10 mouse cellular contexts compared by ENCODE assay signal in the genomic region with DNA sequence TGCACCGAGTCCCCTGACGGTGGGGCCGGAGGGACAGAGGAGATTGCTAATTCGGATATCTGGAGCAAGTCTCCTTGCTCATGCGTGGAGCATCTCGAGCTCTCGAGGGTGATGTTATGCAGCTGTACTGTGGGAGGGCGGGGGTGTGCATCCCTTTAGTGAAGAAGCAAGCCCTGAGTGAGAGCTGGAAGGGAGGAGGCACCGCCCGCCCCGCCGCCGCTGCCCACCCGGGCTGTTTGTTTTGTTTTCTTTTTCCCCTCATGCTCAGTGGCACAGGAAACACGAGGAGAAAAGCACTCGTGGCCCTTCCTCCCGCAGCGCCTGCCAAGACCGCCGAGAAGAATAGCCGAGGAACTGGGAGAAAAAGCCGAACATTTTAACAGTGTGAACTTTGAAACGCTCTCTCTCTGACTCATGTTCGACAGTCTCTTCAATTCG. TPM values are rescaled to one million over a fixed set of nuclear protein-coding genes. Genes with fewer than 3 reads are reported as not detected.
DNase-seq lines count a peak whose midpoint lies in the region; ATAC-seq lines count a peak whose summit lies in the region.
"Had no signal": no experiment of that assay in that cellular context is flagged by ENCODE, and none has a peak within 500 bp of the region (broad histone marks: within the 10 kb centered on the region; RNA-seq: fewer than 3 reads in every experiment).

No protein-coding gene starts in this region.

- ATAC-seq in forebrain, embryonic 16.5 days = no peak

- H3K4me3 ChIP-seq in forebrain, embryonic 16.5 days (replicated peaks; ENCODE audit: low read length) = no peak overlapping the region
- H3K4me3 ChIP-seq: myocyte had no signal

- H3K9ac ChIP-seq in forebrain, embryonic 16.5 days (replicated peaks; ENCODE audit: low read depth, low read length) = no peak overlapping the region

- H3K27ac ChIP-seq in forebrain, embryonic 16.5 days (ENCODE audit: low read length) = no peak overlapping the region

- 29% methylated on average over 25 of the region's 25 CpGs for WGBS in forebrain, embryonic 16.5 days

- no peaks in the 10 kb centered on the region for H3K36me3 ChIP-seq in forebrain, embryonic 16.5 days (ENCODE audit: control insufficient read depth, insufficient read depth)
- H3K36me3 ChIP-seq: G1E had no signal

- H3K9me3 ChIP-seq in forebrain, embryonic 16.5 days (ENCODE audit: control insufficient read depth, low read length) = no peaks in the 10 kb centered on the region
- H3K9me3 ChIP-seq: G1E had no signal

- H3K4me1 ChIP-seq in forebrain, embryonic 16.5 days (replicated peaks; ENCODE audit: control insufficient read depth, insufficient read depth, low read length) = peaks cover 35% of the 10 kb centered on the region

- H3K27me3 ChIP-seq in forebrain, embryonic 16.5 days (replicated peaks; ENCODE audit: control insufficient read depth, insufficient read depth, low read length) = no peaks in the 10 kb centered on the region

- H3K4me2 ChIP-seq in forebrain, embryonic 16.5 days (ENCODE audit: low read length) = peak overlapping the region; percentile 27

- peak; percentile 22 for DNase-seq in gastrocnemius, adult 18-20 months (ENCODE audit: low spot score)
- no peak for DNase-seq in gastrocnemius, postnatal 4 days (ENCODE audit: low spot score in 2 of 2)
- peak; percentile 51 to 57 for DNase-seq in CD8-positive naive resting alpha-beta T cell, adult 2 months (ENCODE audit: low read depth in 2 of 2, low spot score in 2 of 2)
- DNase-seq in heart, postnatal 4 days = peak; percentile 64
- peak; percentile 83 to 86 for DNase-seq in left cerebral cortex, adult 18-20 months (ENCODE audit: low spot score in 2 of 2)
- peak; percentile 71 to 73 for DNase-seq in right cerebral cortex, postnatal 10 days (ENCODE audit: low spot score in 2 of 2)
- no peak for DNase-seq in adipocyte (ENCODE audit: low spot score)

RNA-seq across cellular contexts. Expression of gene Ppp1r16b, which starts 22.6 kb away (rescaled TPM):
- 1 to 10 TPM; 2.3 to 4.4 TPM for total RNA-seq in gastrocnemius, adult 18-20 months (2021)
- 1 to 10 TPM; 8.3 to 9.1 TPM for total RNA-seq in gastrocnemius, postnatal 4 days (2021)
- 30.3 and 33.3 TPM in 2 replicates for polyA plus RNA-seq in forebrain, embryonic 16.5 days (2015; fragmentation: Nextera tagmentation; extraction: Ambion mirVana)
- 10 to 100 TPM; 13.8 to 14.2 TPM for total RNA-seq in heart, postnatal 4 days (2021)
- total RNA-seq in left cerebral cortex, adult 18-20 months (2021) = 100 to 1,000 TPM; 124 to 132 TPM
- polyA plus RNA-seq: G1E had no signal

Comparison
In these comparisons a context has a peak if more than half of its experiments do, and no peak if none do; other contexts are left out.
1. DNase-seq: peak in gastrocnemius, adult 18-20 months (single experiment), CD8-positive naive resting alpha-beta T cell, adult 2 months (2 of 2), heart, postnatal 4 days (single experiment), left cerebral cortex, adult 18-20 months (2 of 2) and right cerebral cortex, postnatal 10 days (2 of 2); none in gastrocnemius, postnatal 4 days (0 of 2) and adipocyte (single experiment).
2. RNA of gene Ppp1r16b, which starts 22.6 kb away (total RNA-seq): 124 to 132 TPM in left cerebral cortex, adult 18-20 months; 13.8 to 14.2 TPM in heart, postnatal 4 days, 8.3 to 9.1 TPM in gastrocnemius, postnatal 4 days and 2.3 to 4.4 TPM in gastrocnemius, adult 18-20 months; every median in the first group is over 4 times any median in the second.